Mouse (Mus musculus): ENCODE results near the gene Rnf32. TPM values are rescaled to one million over a fixed set of nuclear protein-coding genes. Genes with fewer than 3 reads are reported as not detected.

Rnf32 gene
- 17.1 and 18.3 TPM in 2 replicates for polyA plus RNA-seq (2015; fragmentation: Nextera tagmentation; extraction: Ambion mirVana)

- no peaks in the 10 kb centered on the region for H3K27me3 ChIP-seq (replicated peaks; ENCODE audit: control insufficient read depth, insufficient read depth, low read length)
- peak within 1 kb of the TSS; percentile 89 for H3K27ac ChIP-seq (ENCODE audit: low read depth, low read length)
- under 1% methylated on average over 67 of the region's 70 CpGs for WGBS
- peak within 1 kb of the TSS; percentile 77 for H3K9ac ChIP-seq (ENCODE audit: low read depth, low read length)
- H3K4me1 ChIP-seq (ENCODE audit: control insufficient read depth, insufficient read depth, low read depth, low read length) = peaks cover 4% of the 10 kb centered on the region
- H3K9me3 ChIP-seq (ENCODE audit: control insufficient read depth, low read length) = no peaks in the 10 kb centered on the region
- H3K4me3 ChIP-seq (ENCODE audit: low read length) = peak within 1 kb of the TSS; percentile 63
- ATAC-seq = peak; percentile 98
- H3K4me2 ChIP-seq (ENCODE audit: low read length) = peak within 1 kb of the TSS; percentile 65
- H3K36me3 ChIP-seq (ENCODE audit: control insufficient read depth, insufficient read depth, low read length) = no peaks in the 10 kb centered on the region
Measured at GRCm38 (mm10) chr5:29195570-29196263, at the start of gene Rnf32. Gene Rnf32 (plus strand): TSS chr5:29195992.

- no peaks in the 10 kb centered on the region for H3K27me3 ChIP-seq (replicated peaks; ENCODE audit: control insufficient read depth, insufficient read depth, low read length)
- H3K9me3 ChIP-seq (ENCODE audit: control insufficient read depth, low read length) = no peaks in the 10 kb centered on the region
- no peaks in the 10 kb centered on the region for H3K36me3 ChIP-seq (ENCODE audit: control insufficient read depth, insufficient read depth, low read length)
- 72% methylated on average over 4 of the region's 4 CpGs for WGBS
- H3K4me3 ChIP-seq (ENCODE audit: low read length) = no peak overlapping the region
- no peak overlapping the region for H3K27ac ChIP-seq (ENCODE audit: low read depth, low read length)
- H3K4me2 ChIP-seq (ENCODE audit: low read length) = no peak overlapping the region
- H3K9ac ChIP-seq (ENCODE audit: low read depth, low read length) = no peak overlapping the region
- ATAC-seq = no peak
- no peaks in the 10 kb centered on the region for H3K4me1 ChIP-seq (ENCODE audit: control insufficient read depth, insufficient read depth, low read depth, low read length)
Measured at GRCm38 (mm10) chr5:29150146-29150545, 45.6 kb upstream of the Rnf32 start.

GRCm38 (mm10) chr5:29159849-29160248, 35.9 kb upstream of the Rnf32 start:
- H3K9me3 ChIP-seq (ENCODE audit: control insufficient read depth, low read length) = no peaks in the 10 kb centered on the region
- H3K4me2 ChIP-seq (ENCODE audit: low read length) = no peak overlapping the region
- H3K36me3 ChIP-seq (ENCODE audit: control insufficient read depth, insufficient read depth, low read length) = no peaks in the 10 kb centered on the region
- WGBS = 55% methylated on average over 1 of the region's 1 CpGs
- ATAC-seq = no peak
- H3K27me3 ChIP-seq (replicated peaks; ENCODE audit: control insufficient read depth, insufficient read depth, low read length) = no peaks in the 10 kb centered on the region
- no peak overlapping the region for H3K4me3 ChIP-seq (ENCODE audit: low read length)
- H3K27ac ChIP-seq (ENCODE audit: low read depth, low read length) = no peak overlapping the region
- H3K4me1 ChIP-seq (ENCODE audit: control insufficient read depth, insufficient read depth, low read depth, low read length) = no peaks in the 10 kb centered on the region
- no peak overlapping the region for H3K9ac ChIP-seq (ENCODE audit: low read depth, low read length)

- WGBS = 95% methylated on average over 2 of the region's 2 CpGs
- no peak for ATAC-seq
Measured at GRCm38 (mm10) chr5:29166947-29167346, 28.8 kb upstream of the Rnf32 start.

GRCm38 (mm10) chr5:29170193-29170592, 25.6 kb upstream of the Rnf32 start:
- no peak for ATAC-seq
- H3K9me3 ChIP-seq (ENCODE audit: control insufficient read depth, low read length) = no peaks in the 10 kb centered on the region
- 65% methylated on average over 6 of the region's 6 CpGs for WGBS
- no peak overlapping the region for H3K4me2 ChIP-seq (ENCODE audit: low read length)
- H3K36me3 ChIP-seq (ENCODE audit: control insufficient read depth, insufficient read depth, low read length) = no peaks in the 10 kb centered on the region
- no peak overlapping the region for H3K4me3 ChIP-seq (ENCODE audit: low read length)
- H3K4me1 ChIP-seq (ENCODE audit: control insufficient read depth, insufficient read depth, low read depth, low read length) = no peaks in the 10 kb centered on the region
- H3K27ac ChIP-seq (ENCODE audit: low read depth, low read length) = no peak overlapping the region
- no peaks in the 10 kb centered on the region for H3K27me3 ChIP-seq (replicated peaks; ENCODE audit: control insufficient read depth, insufficient read depth, low read length)
- H3K9ac ChIP-seq (ENCODE audit: low read depth, low read length) = no peak overlapping the region

More at GRCm38 (mm10) chr5:29166947-29167346, 28.8 kb upstream of the Rnf32 start:
- Histone ChIP-seq H3K9me3 (ENCODE audit: control insufficient read depth, low read length) (no peaks in the 10 kb centered on the region), H3K4me1 (ENCODE audit: control insufficient read depth, insufficient read depth, low read depth, low read length) (no peaks in the 10 kb centered on the region), H3K4me2 (ENCODE audit: low read length) (no peak overlapping the region), H3K9ac (ENCODE audit: low read depth, low read length) (no peak overlapping the region), H3K36me3 (ENCODE audit: control insufficient read depth, insufficient read depth, low read length) (no peaks in the 10 kb centered on the region), H3K4me3 (ENCODE audit: low read length) (no peak overlapping the region), H3K27ac (ENCODE audit: low read depth, low read length) (no peak overlapping the region), H3K27me3 (replicated peaks; ENCODE audit: control insufficient read depth, insufficient read depth, low read length) (no peaks in the 10 kb centered on the region)

- Histone ChIP-seq H3K9me3 (ENCODE audit: control insufficient read depth, low read length) (no peaks in the 10 kb centered on the region), H3K4me2 (ENCODE audit: low read length) (no peak overlapping the region), H3K27me3 (replicated peaks; ENCODE audit: control insufficient read depth, insufficient read depth, low read length) (no peaks in the 10 kb centered on the region), H3K27ac (ENCODE audit: low read depth, low read length) (no peak overlapping the region), H3K36me3 (ENCODE audit: control insufficient read depth, insufficient read depth, low read length) (no peaks in the 10 kb centered on the region), H3K9ac (ENCODE audit: low read depth, low read length) (no peak overlapping the region), H3K4me1 (ENCODE audit: control insufficient read depth, insufficient read depth, low read depth, low read length) (no peaks in the 10 kb centered on the region), H3K4me3 (ENCODE audit: low read length) (no peak overlapping the region)
- no peak for ATAC-seq
Measured at GRCm38 (mm10) chr5:29171165-29171564, 24.6 kb upstream of the Rnf32 start.

- no peaks in the 10 kb centered on the region for H3K9me3 ChIP-seq (ENCODE audit: control insufficient read depth, low read length)
- no peak overlapping the region for H3K9ac ChIP-seq (ENCODE audit: low read depth, low read length)
- no peak for ATAC-seq
- 84% methylated on average over 5 of the region's 5 CpGs for WGBS
- H3K4me2 ChIP-seq (ENCODE audit: low read length) = no peak overlapping the region
- H3K4me1 ChIP-seq (ENCODE audit: control insufficient read depth, insufficient read depth, low read depth, low read length) = no peaks in the 10 kb centered on the region
- no peaks in the 10 kb centered on the region for H3K36me3 ChIP-seq (ENCODE audit: control insufficient read depth, insufficient read depth, low read length)
- no peaks in the 10 kb centered on the region for H3K27me3 ChIP-seq (replicated peaks; ENCODE audit: control insufficient read depth, insufficient read depth, low read length)
- no peak overlapping the region for H3K4me3 ChIP-seq (ENCODE audit: low read length)
- no peak overlapping the region for H3K27ac ChIP-seq (ENCODE audit: low read depth, low read length)
Measured at GRCm38 (mm10) chr5:29186798-29187197, 9.0 kb upstream of the Rnf32 start.

GRCm38 (mm10) chr5:29195231-29195569, 592 bp upstream of the Rnf32 start:
- Histone ChIP-seq H3K36me3 (ENCODE audit: control insufficient read depth, insufficient read depth, low read length) (no peaks in the 10 kb centered on the region), H3K27me3 (replicated peaks; ENCODE audit: control insufficient read depth, insufficient read depth, low read length) (no peaks in the 10 kb centered on the region), H3K4me3 (ENCODE audit: low read length) (peak overlapping the region; percentile 63), H3K4me2 (ENCODE audit: low read length) (peak overlapping the region; percentile 65), H3K9me3 (ENCODE audit: control insufficient read depth, low read length) (no peaks in the 10 kb centered on the region), H3K9ac (ENCODE audit: low read depth, low read length) (peak overlapping the region; percentile 77), H3K27ac (ENCODE audit: low read depth, low read length) (peak overlapping the region; percentile 89), H3K4me1 (ENCODE audit: control insufficient read depth, insufficient read depth, low read depth, low read length) (peaks cover 4% of the 10 kb centered on the region)
- whole genome bisulfite sequencing = 4% methylated on average over 9 of the region's 9 CpGs
- no peak for ATAC-seq

- Histone ChIP-seq H3K9ac (ENCODE audit: low read depth, low read length) (peak overlapping the region; percentile 69), H3K4me1 (ENCODE audit: control insufficient read depth, insufficient read depth, low read depth, low read length) (peaks cover 4% of the 10 kb centered on the region), H3K4me3 (ENCODE audit: low read length) (peak overlapping the region; percentile 63), H3K4me2 (ENCODE audit: low read length) (peak overlapping the region; percentile 65), H3K27me3 (replicated peaks; ENCODE audit: control insufficient read depth, insufficient read depth, low read length) (no peaks in the 10 kb centered on the region), H3K9me3 (ENCODE audit: control insufficient read depth, low read length) (no peaks in the 10 kb centered on the region), H3K27ac (ENCODE audit: low read depth, low read length) (peak overlapping the region; percentile 78), H3K36me3 (ENCODE audit: control insufficient read depth, insufficient read depth, low read length) (no peaks in the 10 kb centered on the region)
- 6% methylated on average over 12 of the region's 12 CpGs for WGBS
- ATAC-seq = peak; percentile 63
Measured at GRCm38 (mm10) chr5:29196264-29196658, 469 bp downstream of the Rnf32 start.

All from hindbrain, embryonic 16.5 days (tissue).